Mouse (Mus musculus): ENCODE data around the gene Smlr1. TPM values are rescaled to one million over a fixed set of nuclear protein-coding genes. Genes with fewer than 3 reads are reported as not detected.
A peak's percentile ranks its signal among the peaks of the same experiment; 100 is the strongest.

Gene Smlr1
- total RNA-seq (2021) = not detected
- long read RNA-seq, experiment 1 = 0 reads
- long read RNA-seq, experiment 2 = 0 reads

DNA sequence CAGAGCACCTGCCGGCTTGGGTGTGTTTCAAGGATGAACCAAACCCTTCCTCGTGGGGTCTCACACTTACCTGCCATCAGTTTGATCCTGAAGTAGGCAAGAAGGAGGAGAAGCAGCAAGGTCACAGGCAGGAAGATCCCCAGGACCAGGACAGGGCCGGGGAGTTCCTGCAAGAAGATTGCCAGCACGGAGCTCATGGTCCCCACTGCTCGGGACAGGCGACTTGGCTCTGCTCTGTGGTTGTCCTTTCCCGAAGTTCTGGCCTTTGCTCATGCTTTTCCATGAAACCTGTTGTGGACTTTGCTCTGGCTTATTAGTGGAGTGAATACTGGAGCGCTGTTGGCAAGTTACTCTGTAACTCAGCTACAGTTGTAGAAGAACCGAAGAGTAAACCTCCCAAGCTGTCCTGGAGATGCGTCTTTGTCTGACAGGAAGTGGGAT lies at the start of gene Smlr1:
Gene Smlr1, minus strand, starts transcription at position 377 of the 441 bp plus-strand sequence.
- H3K4me3 ChIP-seq = no peak within 1 kb of the TSS
- H3K27ac ChIP-seq = no peak within 1 kb of the TSS
- intact Hi-C loops (cut with DNase I) = loop anchor here (5.0 kb wide), 1 partner anchor 606 kb away; no protein-coding TSS in a partner anchor
- no peak for DNase-seq (ENCODE audit: extremely low spot score in 1 of 2, low spot score in 2 of 2)
- TF ChIP-seq CTCF (IDR thresholded peaks at IDR 0.05) = no peak

GRCm38 (mm10) chr10:25584899-25585298 lies 48.8 kb upstream of the Smlr1 start:
- peak in 1 of 2 experiments; percentile 13 for DNase-seq (ENCODE audit: extremely low spot score in 1 of 2, low spot score in 2 of 2)
- intact Hi-C loops (cut with DNase I) = no loop called here
- Histone ChIP-seq H3K4me3 (no peak overlapping the region), H3K27ac (no peak overlapping the region)
- TF ChIP-seq CTCF (IDR thresholded peaks at IDR 0.05) = no peak

DNA sequence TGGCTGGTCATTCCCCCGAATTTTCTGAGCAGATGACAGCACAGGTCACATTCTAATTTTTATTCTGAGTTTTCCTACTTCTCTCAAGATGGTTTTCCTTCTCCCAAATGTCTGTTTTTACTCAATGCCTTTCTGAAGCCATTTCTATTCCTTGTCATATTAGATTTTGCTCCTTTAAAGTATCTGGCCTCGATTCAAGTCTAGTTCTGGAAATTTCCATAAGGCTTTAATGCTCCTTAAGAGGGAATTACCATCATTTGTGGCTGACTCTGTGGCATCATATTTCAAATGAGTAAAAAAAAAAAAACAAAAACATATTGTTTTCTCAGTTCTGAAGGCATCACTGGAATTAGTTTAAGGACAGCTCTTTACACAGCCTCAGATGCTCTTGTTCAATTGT lies 44.0 kb upstream of the Smlr1 start:
- intact Hi-C loops (cut with DNase I) = no loop called here
- H3K4me3 ChIP-seq = no peak overlapping the region
- H3K27ac ChIP-seq = no peak overlapping the region
- no peak for DNase-seq (ENCODE audit: extremely low spot score in 1 of 2, low spot score in 2 of 2)
- TF ChIP-seq CTCF (IDR thresholded peaks at IDR 0.05) = no peak

DNA sequence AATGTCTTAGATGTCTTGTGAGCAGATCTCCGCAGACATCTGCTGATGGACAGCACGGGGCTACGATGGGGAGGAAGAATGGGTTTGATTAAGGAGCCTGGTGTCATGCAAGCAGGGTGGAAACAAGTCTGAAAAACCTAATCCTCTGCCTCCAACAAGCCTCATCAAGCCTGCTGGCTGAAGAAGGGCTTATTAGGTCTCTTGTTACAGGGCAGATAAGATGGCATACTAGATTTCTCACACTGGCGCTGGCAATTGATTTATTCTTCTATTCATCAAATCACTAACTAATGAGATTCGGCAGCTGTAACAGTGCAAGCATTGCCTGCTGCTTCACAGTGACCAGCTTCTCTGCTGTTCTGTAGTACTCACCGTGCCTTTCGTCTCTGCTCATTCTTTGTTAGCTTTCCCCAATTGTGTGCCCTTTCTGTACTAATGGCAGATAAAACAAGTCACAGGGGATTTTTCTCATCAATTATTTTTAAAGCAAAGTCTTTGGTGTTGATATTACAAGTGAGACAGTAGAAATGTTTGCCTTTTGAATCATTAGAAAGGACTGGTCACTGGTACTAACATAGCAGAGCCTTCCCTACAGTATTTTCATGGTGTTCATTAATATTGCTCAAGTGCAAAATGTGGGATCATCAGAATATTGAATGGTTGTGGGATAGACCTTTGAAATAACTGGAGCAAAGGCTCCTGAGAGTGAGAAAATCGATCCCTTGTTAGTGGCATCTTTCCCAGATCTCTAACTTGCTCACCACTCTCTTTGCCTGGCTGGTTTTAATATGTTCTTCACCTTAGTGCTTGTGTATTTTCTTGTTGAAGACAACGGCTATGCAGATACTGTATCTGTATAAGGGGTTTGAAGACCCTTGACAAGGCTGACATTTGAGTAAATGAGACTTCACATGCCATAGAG lies 35.5 kb upstream of the Smlr1 start:
- intact Hi-C loops (cut with DNase I) = no loop called here
- H3K4me3 ChIP-seq = no peak overlapping the region
- no peak for TF ChIP-seq CTCF (IDR thresholded peaks at IDR 0.05)
- no peak overlapping the region for H3K27ac ChIP-seq
- no peak for DNase-seq (ENCODE audit: extremely low spot score in 1 of 2, low spot score in 2 of 2)

DNA sequence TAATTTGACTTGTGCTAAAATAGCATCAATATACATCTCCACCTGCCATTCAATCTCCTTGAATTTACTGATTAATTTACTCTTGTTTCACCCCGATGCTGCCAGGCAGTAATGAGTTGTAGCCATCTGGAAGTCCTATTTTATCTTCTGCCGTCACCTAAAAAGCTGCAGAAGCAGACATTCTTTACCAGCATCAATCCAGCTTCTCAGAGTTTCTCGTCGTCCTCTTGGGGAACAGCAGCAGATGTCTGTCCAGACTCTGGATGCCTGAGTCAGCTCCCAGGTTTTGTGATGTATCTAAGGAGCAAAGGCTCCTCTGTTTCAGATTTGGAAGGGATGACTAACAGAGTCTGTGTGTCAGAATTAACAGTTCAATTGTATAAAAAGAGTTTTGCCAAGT lies 16.9 kb upstream of the Smlr1 start:
- H3K27ac ChIP-seq = no peak overlapping the region
- H3K4me3 ChIP-seq = no peak overlapping the region
- peak; percentile 16 to 18 for DNase-seq (ENCODE audit: extremely low spot score in 1 of 2, low spot score in 2 of 2)
- intact Hi-C loops (cut with DNase I) = no loop called here
- no peak for TF ChIP-seq CTCF (IDR thresholded peaks at IDR 0.05)

DNA sequence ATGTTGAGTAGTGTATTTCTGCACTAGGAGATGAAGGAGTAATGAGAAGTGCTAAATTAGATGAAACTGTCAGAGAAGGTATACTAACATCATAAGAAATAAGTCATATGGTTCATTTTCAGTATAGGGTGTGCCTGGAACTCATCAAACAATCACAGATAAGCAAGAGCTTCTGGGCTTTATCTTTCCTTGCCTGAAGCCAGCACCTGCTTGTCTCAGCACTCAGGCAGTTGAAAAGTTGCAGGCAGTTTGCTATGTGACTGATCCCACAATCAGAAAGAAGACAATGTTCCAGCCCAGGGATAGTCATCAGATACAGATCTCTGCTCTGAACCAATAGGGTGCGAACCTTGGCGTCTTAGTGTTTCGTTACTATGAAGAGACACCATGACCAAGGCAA lies 5.0 kb upstream of the Smlr1 start:
- intact Hi-C loops (cut with DNase I) = no loop called here
- Histone ChIP-seq H3K4me3 (no peak overlapping the region), H3K27ac (no peak overlapping the region)
- no peak for DNase-seq (ENCODE audit: extremely low spot score in 1 of 2, low spot score in 2 of 2)
- no peak for TF ChIP-seq CTCF (IDR thresholded peaks at IDR 0.05)

- intact Hi-C loops (cut with DNase I) = loop anchor here (2.0 to 5.0 kb wide), 2 partner anchors 539 to 603 kb away; partner anchors contain the start of genes Gm9767 and Tmem200a
- DNase-seq (ENCODE audit: extremely low spot score in 1 of 2, low spot score in 2 of 2) = no peak
- no peak; the same call in 1 of the 2 replicates for TF ChIP-seq CTCF (IDR thresholded peaks at IDR 0.05)
- no peak overlapping the region for H3K4me3 ChIP-seq
- H3K27ac ChIP-seq = 0 out of 2 replicates have a peak overlapping the region, but pooled peaks have one; percentile 20
These were observed 3.7 kb upstream of the Smlr1 start for GRCm38 (mm10) chr10:25539771-25540168.

DNA sequence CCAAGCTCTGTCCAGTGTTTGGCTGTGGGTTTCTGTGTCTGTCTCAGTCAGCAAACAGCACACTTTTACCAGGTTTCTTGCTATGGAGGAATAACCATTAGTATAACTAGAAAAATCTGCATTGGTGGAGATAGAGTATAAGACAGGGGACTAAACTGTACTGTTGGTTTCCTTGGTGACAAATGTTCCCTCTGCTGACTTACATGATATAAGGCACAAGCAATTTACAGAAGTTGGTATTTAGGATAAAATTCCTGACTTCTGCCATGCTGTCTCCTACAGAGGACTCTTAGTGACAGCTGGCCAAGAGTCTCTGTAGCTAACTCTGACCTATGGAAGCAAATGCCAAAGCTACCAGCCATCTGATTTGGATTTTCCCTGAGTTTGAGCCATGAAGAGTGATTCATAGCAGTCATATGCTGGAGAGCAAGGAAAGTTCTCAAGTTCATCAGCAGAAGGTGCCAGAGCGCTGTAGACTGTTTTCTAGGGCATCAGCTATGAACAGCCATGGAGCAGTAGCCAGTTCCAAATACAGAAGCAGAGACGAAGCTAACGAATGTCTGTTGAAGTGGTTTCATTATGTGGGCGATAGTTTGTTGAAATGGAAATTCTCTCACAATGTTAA lies 3.2 kb upstream of the Smlr1 start:
- TF ChIP-seq CTCF (IDR thresholded peaks at IDR 0.05) = peak; percentile 67
- peak; percentile 38 to 54 for DNase-seq (ENCODE audit: extremely low spot score in 1 of 2, low spot score in 2 of 2)
- intact Hi-C loops (cut with DNase I) = loop anchor here (2.0 to 5.0 kb wide), 2 partner anchors 540 to 603 kb away; partner anchors contain the start of genes Gm9767 and Tmem200a
- no peak overlapping the region for H3K4me3 ChIP-seq
- 0 out of 2 replicates have a peak overlapping the region, but pooled peaks have one; percentile 32 for H3K27ac ChIP-seq

GRCm38 (mm10) chr10:25538738-25539137 lies 2.7 kb upstream of the Smlr1 start:
- Histone ChIP-seq H3K27ac (0 out of 2 replicates have a peak overlapping the region, but pooled peaks have one; percentile 32), H3K4me3 (no peak overlapping the region)
- no peak for DNase-seq (ENCODE audit: extremely low spot score in 1 of 2, low spot score in 2 of 2)
- intact Hi-C loops (cut with DNase I) = loop anchor here (2.0 to 5.0 kb wide), 2 partner anchors 540 to 604 kb away; partner anchors contain the start of genes Gm9767 and Tmem200a
- no peak for TF ChIP-seq CTCF (IDR thresholded peaks at IDR 0.05)

GRCm38 (mm10) chr10:25536621-25537020 lies 554 bp upstream of the Smlr1 start:
- no peak for DNase-seq (ENCODE audit: extremely low spot score in 1 of 2, low spot score in 2 of 2)
- TF ChIP-seq CTCF (IDR thresholded peaks at IDR 0.05) = no peak
- no peak overlapping the region for H3K27ac ChIP-seq
- intact Hi-C loops (cut with DNase I) = loop anchor here (5.0 kb wide), 1 partner anchor 606 kb away; no protein-coding TSS in a partner anchor
- no peak overlapping the region for H3K4me3 ChIP-seq

DNA sequence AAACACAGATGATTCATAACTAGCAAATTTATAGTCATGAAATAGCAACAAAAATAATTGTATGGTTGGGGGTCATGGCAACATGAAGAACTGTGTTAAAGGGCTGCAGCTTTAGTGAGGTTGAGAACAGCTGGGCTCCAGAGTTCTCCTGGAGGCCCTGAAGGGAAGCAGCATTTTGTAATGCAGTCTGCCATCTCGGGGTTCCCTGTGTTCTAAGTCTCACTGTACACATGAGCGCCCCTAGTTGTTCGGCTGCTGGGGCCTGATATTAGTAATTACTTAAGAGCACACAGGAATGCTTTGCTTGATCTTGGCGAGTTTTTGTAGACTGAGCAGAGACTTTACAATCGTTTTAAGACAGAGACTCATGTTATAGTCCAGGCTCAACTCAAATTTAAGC lies 1.6 kb downstream of the Smlr1 start:
- Histone ChIP-seq H3K27ac (no peak overlapping the region), H3K4me3 (no peak overlapping the region)
- no peak for TF ChIP-seq CTCF (IDR thresholded peaks at IDR 0.05)
- DNase-seq (ENCODE audit: extremely low spot score in 1 of 2, low spot score in 2 of 2) = no peak
- intact Hi-C loops (cut with DNase I) = no loop called here

Data from left cerebral cortex, adult 2 months (tissue).